Mouse (Mus musculus): ENCODE measurements around the gene Zkscan7.

Zkscan7 gene

DNA sequence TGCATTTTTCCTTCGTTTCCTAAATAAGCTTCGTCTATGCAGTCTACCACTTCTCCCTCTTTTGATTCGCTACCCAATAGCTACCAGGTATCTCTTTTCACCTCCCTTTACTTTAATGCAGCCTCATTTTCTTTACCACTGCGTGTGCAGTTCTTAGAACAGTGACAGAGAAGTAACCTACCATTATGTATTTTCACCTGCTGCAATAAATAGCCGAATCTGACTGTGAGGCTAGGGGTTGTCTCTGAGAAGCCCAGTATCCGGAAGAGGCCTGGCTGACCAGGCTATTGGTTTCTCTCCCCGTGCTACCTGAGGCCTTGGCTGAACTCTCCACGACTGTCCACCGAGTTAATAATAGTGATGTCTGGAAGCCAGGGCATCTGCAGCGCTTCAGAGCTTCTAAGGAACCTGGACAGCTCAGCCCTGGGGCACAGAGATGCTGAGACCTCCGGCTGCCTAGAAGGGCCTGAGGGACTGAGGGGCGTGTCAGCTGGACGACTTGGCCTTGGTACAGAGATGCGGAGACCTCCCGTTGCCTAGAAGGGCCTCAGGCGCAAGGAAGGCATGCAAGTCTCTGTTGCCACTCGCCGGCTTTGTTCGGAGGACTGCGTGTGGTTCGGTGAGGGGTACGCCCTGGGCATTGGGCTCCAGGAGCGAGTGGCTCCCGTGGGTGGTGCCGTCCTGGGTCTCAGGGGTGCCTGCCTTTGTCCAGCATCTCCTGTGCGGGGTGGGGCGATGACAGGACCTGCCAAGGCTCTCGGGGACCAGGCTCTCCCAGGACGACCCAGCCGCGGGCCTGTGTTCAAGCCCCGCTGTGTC is 17.4 kb downstream of the Zkscan7 start:
- DNase-seq, result peak; percentile 18 to 28

DNA sequence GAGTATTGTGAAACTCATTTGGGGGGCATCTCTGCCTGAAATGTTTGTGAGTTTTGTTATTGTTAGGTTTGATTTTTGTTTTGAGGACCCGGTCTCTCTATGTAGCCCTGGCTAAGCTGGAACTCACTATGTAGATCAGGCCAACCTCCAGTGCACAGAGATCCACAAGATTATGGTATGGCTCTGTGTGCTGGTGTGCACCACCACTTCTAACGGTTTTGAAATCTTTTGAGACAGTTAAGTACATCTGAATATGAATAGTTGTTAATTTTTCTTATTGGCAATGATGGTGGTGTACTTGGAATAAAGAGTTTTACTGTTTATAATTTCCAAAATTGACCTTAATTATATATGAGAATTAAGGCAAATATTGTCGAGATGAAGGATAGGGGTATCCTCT is 37.0 kb downstream of the Zkscan7 start:
- DNase-seq, result no peak

DNA sequence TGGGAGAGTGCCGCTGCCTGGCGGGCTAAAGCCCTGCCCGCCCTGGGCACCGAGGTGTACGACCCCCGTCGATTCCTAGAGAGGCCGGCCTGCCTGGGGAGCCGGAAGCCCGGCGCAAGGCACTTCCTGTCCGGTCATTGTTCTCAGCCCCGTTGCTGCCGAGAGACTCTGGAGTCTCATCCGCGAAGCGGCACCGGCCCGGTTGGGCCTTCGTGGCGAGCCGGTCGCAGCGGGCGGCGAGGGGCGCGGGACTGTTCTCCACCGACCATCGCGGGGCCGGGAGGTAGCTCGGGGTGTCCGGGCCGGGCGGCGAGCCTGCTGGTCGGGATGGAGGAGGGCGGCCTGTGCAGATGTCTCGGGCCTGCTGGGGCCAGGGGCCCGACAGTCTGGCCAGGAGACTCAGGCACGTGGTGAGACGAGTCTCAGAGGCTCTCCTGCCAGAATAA is 37.5 kb downstream of the Zkscan7 start, which contains the start of gene Zfp105:
Gene Zfp105 (plus strand): TSS at position 137 of the 446 bp plus-strand sequence.
- peak; percentile 33 to 53 for DNase-seq

DNA sequence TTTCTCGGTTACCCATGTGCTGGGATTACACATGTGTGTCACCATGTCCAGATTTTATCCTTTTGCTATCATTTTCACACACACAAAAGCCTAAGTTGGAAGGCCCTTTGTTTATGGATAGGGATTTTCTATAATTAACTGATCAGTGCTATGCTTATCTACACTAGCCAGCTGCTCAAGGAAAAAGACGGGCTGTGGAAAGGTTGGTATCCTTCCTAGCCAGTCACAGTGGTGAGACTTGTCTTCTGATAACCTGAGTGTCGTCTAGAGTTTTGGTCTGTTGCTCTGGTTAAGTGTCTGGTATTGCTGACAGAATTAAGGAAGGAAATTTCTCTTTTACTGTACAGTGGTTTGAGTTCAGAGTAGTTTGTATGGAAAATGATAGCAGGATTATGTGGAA is 43.4 kb downstream of the Zkscan7 start:
- DNase-seq, result no peak
